Mouse (Mus musculus): ENCODE results near the gene Sesn1. TPM values are rescaled to one million over a fixed set of nuclear protein-coding genes. Genes with fewer than 3 reads are reported as not detected.
"Not testable (repeated sequence)": the region's sequence is repeated elsewhere in the genome, so short reads cannot be mapped to it uniquely, and the experiment has no call there.

Sesn1 gene
- polyA plus RNA-seq, 1 experiment from 2014 or later: 47.6 TPM

DNA sequence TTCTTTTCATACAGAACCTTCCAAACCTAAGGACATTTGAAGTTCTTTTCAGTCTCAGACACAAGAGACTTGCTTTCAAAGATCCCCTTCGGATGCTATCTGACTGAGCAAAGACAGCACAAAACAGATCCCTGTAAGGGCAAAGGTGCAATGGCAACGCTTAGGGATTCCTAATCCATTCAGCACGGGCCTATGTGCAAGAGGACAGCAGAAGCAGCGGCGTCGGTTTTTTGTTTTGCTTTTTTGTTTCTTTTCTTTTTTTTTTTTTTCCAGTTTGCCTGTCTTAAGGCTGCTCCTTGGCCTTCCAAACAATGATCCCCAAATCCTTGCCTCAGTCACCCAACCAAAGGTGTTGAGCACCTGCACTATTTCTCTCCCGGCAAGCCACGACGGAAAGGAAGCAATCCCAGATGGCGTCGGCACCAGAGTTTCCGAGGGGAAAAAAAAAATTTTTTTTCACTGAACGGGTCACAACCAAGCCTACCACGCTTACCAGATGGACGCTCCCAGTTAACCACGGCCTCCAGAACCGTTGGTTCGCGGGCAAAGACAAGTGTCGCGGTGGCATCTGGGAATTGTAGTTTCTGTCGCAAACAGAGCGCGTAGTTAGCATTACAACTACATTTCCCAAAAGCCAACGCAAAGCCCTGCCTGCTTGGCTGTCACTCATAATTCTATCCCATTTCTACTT, 510 bp upstream of the Sesn1 start:
- H3K27me3 ChIP-seq: no peaks in the 10 kb centered on the region
- peak overlapping the region; percentile 97 for H3K27ac ChIP-seq
- H3K36me3 ChIP-seq: no peaks in the 10 kb centered on the region
- peak; percentile 74 for ATAC-seq (ENCODE audit: insufficient number of reproducible peaks, low FRiP score, low TSS enrichment, low read depth)
- 3% methylated on average over 25 of the region's 25 CpGs for WGBS
- peaks cover 13% of the 10 kb centered on the region for H3K4me1 ChIP-seq
- peak overlapping the region; percentile 57; the same call in 1 of the 2 replicates for H3K9ac ChIP-seq
- no peaks in the 10 kb centered on the region for H3K9me3 ChIP-seq
- peak overlapping the region; percentile 69 for H3K4me3 ChIP-seq
- peak overlapping the region; percentile 72 for H3K4me2 ChIP-seq

DNA sequence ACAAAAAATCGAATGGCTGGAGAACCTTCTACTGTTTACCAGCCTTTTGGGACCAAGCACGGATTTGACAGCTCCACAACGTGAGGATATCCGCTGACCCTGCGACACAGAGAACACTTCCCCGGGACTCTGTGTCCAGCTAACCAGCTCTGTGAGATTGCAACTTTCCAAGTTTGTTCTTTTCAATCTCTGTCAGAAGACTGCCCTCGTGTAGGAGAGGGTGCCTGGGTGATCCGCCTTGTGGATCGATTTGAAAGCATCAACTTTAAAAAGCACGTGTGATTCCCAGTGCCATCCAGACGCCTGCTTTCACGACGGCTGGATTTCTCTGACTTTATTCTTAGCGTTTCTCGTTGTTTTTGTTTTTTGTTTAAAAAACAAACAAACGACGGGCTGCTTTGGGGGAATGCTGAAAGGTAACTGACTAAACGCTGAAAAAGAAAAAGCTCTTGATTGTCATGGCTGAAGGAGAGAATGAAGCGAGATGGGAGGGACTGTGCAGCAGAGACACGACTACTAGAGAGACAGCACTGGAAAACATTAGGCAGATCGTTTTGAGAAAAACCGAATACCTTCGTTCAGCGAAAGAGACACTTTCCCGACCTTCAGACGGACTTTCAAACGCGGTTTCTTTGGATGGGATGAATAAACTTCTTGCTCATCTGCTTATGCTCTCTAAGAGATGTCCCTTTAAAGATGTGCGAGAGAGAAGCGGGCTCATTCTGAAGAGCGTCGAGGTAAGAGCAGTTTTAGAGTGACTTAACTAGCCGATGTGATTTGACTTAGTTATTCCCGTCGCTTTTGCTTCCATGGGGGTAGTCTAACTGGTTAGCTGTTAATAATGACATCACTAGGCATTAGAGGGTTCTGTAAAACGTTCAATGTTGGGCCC, 1.1 kb downstream of the Sesn1 start:
- Histone ChIP-seq H3K4me3 (peak overlapping the region; percentile 69), H3K36me3 (no peaks in the 10 kb centered on the region), H3K9ac (peak overlapping the region; percentile 35; the same call in 1 of the 2 replicates), H3K27me3 (no peaks in the 10 kb centered on the region), H3K27ac (peak overlapping the region; percentile 97), H3K4me2 (peak overlapping the region; percentile 72), H3K9me3 (no peaks in the 10 kb centered on the region), H3K4me1 (peaks cover 17% of the 10 kb centered on the region)
- ATAC-seq (ENCODE audit: insufficient number of reproducible peaks, low FRiP score, low TSS enrichment, low read depth): no peak
- WGBS: under 1% methylated on average over 36 of the region's 36 CpGs

DNA sequence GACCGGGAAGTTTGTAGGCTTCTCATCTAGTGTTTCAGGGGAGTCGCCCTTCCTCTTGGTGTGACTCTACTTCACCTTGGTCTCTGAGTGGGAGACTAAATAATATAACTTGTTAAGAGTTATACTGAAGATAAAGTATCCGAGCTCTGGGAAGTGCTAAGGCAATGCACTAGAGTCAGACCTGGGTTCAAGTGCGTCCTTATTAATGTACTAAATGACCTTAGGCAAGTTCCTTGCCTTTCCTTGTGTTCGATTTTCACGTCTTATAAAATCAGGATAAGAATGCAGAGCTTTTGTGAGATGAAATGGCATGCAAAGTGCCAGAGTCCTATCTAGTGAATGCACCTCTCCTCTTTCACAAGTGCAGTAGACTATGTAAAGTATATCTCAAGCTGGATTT, 2.8 kb downstream of the Sesn1 start:
- peak overlapping the region; percentile 72 for H3K4me2 ChIP-seq
- H3K27me3 ChIP-seq: no peaks in the 10 kb centered on the region
- no peak overlapping the region for H3K9ac ChIP-seq
- H3K36me3 ChIP-seq: no peaks in the 10 kb centered on the region
- H3K9me3 ChIP-seq: no peaks in the 10 kb centered on the region
- H3K4me1 ChIP-seq: peaks cover 17% of the 10 kb centered on the region
- ATAC-seq (ENCODE audit: insufficient number of reproducible peaks, low FRiP score, low TSS enrichment, low read depth): no peak
- no peak overlapping the region for H3K27ac ChIP-seq
- 64% methylated on average over 6 of the region's 6 CpGs for WGBS
- 0 out of 2 replicates have a peak overlapping the region, but pooled peaks have one; percentile 7 for H3K4me3 ChIP-seq

DNA sequence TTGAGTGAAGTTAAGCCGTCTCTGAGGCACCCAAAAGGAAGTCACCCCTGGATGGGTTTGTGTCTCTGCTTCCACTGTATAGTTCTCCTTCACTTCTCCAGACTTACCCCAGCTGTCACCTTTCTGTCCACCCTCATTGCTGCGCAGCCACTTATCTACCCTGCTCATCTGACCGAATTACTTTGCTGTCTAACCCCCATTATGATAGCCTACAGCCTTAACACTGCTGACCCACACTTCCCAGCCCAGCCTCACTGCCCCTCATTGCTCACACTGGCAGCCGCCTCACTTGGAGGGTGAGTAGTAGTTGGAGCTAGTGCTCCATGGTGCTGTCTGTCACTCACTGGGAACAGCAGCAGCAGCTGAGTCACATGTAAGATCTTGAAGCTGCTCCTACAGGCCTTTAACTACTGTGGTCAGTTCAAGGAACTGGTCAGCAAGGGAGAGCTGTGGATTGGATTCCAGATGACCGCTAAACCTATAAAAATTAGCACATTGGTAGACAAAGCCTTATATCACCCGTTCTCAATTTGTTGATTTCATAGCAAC, 4.6 kb downstream of the Sesn1 start:
- Histone ChIP-seq H3K27ac (no peak overlapping the region), H3K9me3 (no peaks in the 10 kb centered on the region), H3K36me3 (no peaks in the 10 kb centered on the region), H3K4me3 (no peak overlapping the region), H3K4me1 (peaks cover 17% of the 10 kb centered on the region), H3K9ac (no peak overlapping the region), H3K4me2 (no peak overlapping the region), H3K27me3 (no peaks in the 10 kb centered on the region)
- no peak for ATAC-seq (ENCODE audit: insufficient number of reproducible peaks, low FRiP score, low TSS enrichment, low read depth)
- 85% methylated on average over 6 of the region's 6 CpGs for WGBS

DNA sequence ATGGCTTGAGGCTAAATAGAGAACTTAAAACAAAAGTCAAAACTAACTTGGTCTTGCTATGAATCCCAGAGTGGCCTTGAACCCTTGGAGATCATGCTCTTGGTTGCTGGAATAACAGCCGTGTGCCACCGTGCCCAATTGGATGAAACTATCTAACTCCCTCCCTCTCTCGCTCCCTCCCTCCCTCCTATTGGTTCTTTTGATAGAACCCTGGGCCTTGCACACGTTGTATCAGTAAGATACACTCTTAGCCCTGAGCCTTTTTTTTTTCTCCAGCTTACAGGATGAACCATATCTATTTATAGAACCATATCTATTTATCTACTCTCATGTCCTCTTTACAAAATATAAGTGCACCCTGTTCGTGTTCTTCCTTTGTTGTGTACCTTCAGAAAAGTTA, 6.8 kb downstream of the Sesn1 start:
- Histone ChIP-seq H3K36me3 (no peaks in the 10 kb centered on the region), H3K4me3 (no peak overlapping the region), H3K4me2 (no peak overlapping the region), H3K27me3 (no peaks in the 10 kb centered on the region), H3K27ac (no peak overlapping the region), H3K4me1 (peaks cover 17% of the 10 kb centered on the region), H3K9me3 (no peaks in the 10 kb centered on the region), H3K9ac (no peak overlapping the region)
- ATAC-seq (ENCODE audit: insufficient number of reproducible peaks, low FRiP score, low TSS enrichment, low read depth): no peak
- WGBS: 89% methylated on average over 5 of the region's 5 CpGs

DNA sequence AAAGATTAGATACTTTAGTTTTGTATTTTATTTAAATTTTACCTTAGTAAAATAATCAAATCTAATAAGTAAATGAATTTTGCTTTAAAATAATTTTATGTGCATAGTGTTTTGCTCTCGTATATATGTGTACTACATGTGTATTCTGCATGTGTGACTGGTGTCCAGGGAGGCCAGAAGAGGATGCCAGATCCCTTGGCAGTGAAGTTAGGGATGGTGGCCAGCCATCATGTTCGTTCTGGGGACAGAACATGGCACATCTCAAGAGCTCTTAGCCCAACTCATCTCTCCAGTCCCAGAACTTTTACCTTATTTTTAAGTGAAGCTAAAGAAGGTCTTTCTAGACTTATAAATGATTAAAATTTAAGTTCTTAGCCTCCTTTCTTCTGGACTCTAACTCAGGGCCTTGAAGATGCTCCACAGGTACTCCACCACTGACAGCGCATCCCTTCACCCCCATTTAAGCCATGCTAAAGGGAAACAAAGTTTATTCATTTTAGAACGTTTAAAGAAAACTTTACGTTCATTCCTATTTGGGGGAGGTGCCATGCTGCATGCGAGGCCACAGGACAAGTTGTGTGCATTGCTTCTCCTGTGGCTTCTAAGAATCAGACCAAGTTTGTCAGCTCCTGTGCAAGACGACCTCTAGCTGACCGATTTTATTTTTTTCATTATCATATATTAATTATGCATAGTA, 8.4 kb downstream of the Sesn1 start:
- WGBS: 83% methylated on average over 8 of the region's 8 CpGs

DNA sequence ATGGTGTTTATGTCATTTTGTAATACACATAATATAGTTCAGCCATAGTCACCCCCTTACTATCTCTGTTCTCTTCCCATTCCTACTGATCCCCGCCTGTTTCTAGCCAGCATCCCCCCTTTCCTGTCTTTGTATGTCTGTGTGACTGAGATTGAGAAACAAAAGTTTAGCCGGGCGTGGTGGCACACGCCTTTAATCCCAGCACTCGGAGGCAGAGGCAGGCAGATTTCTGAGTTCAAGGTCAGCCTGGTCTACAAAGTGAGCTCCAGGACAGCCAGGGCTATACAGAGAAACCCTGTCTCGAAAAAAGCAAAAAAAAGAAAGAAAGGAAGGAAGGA, 9.0 kb downstream of the Sesn1 start:
- H3K4me1 ChIP-seq; H3K4me2 ChIP-seq; H3K4me3 ChIP-seq; H3K27ac ChIP-seq; H3K27me3 ChIP-seq; H3K9me3 ChIP-seq; ATAC-seq (ENCODE audit: insufficient number of reproducible peaks, low FRiP score, low TSS enrichment, low read depth); H3K36me3 ChIP-seq; H3K9ac ChIP-seq: not testable (repeated sequence)
- WGBS: 91% methylated on average over 6 of the region's 6 CpGs

More for the DNA sequence above, 8.4 kb downstream of the Sesn1 start:
- Histone ChIP-seq H3K4me2 (no peak overlapping the region), H3K27ac (no peak overlapping the region), H3K4me1 (peaks cover 7% of the 10 kb centered on the region), H3K27me3 (no peaks in the 10 kb centered on the region), H3K4me3 (no peak overlapping the region), H3K9ac (no peak overlapping the region), H3K36me3 (no peaks in the 10 kb centered on the region), H3K9me3 (no peaks in the 10 kb centered on the region)
- ATAC-seq (ENCODE audit: insufficient number of reproducible peaks, low FRiP score, low TSS enrichment, low read depth): no peak

DNA sequence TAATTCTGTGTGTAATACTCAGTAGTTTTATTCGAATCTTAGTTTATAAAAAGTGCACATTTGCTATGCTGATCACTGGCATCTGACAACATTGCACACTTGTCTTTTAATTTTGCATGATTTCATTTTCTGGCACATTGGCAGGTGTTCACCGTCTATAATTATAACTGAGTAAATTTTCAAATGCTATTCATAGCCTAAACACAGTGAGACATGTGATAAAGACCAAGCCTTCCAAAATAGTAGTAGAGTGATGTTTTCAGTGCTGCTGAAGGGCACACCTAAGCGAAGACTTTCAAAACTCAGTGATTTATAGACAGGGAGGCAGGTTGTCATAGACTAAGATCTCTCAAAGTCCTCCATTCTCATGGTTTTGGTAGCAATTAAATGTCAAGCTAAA, 9.6 kb downstream of the Sesn1 start:
- no peak overlapping the region for H3K27ac ChIP-seq
- H3K4me1 ChIP-seq: 0 out of 2 replicates have a peak, but pooled peaks cover 5% of the 10 kb centered on the region
- H3K9me3 ChIP-seq: no peaks in the 10 kb centered on the region
- H3K27me3 ChIP-seq: no peaks in the 10 kb centered on the region
- H3K36me3 ChIP-seq: no peaks in the 10 kb centered on the region
- WGBS: 74% methylated on average over 3 of the region's 3 CpGs
- H3K4me2 ChIP-seq: no peak overlapping the region
- no peak for ATAC-seq (ENCODE audit: insufficient number of reproducible peaks, low FRiP score, low TSS enrichment, low read depth)
- no peak overlapping the region for H3K9ac ChIP-seq
- H3K4me3 ChIP-seq: no peak overlapping the region

DNA sequence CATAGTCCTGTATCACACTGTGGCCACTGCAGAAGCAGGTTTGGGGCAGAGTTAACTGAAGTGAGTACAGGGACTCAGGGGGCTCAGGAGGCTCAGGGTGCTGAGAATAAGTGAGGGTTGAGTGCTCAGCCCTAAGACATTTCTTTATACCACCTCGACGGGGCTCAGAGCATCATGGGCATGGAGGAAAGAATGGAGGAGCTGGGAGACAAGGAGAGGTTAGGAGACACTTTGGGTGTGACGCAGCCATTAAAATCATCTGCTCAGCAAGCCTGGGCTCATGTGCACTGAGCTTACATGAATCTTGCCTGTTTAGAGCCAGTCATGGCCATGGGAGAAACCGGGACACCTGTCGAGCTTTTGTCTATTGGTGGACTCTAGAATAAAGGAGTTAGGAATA, 10.7 kb downstream of the Sesn1 start:
- Histone ChIP-seq H3K27ac (no peak overlapping the region), H3K27me3 (no peaks in the 10 kb centered on the region), H3K9me3 (no peaks in the 10 kb centered on the region), H3K4me3 (no peak overlapping the region), H3K9ac (no peak overlapping the region), H3K4me1 (0 out of 2 replicates have a peak, but pooled peaks cover 2% of the 10 kb centered on the region), H3K4me2 (no peak overlapping the region), H3K36me3 (no peaks in the 10 kb centered on the region)
- ATAC-seq (ENCODE audit: insufficient number of reproducible peaks, low FRiP score, low TSS enrichment, low read depth): no peak
- WGBS: 90% methylated on average over 5 of the region's 5 CpGs

DNA sequence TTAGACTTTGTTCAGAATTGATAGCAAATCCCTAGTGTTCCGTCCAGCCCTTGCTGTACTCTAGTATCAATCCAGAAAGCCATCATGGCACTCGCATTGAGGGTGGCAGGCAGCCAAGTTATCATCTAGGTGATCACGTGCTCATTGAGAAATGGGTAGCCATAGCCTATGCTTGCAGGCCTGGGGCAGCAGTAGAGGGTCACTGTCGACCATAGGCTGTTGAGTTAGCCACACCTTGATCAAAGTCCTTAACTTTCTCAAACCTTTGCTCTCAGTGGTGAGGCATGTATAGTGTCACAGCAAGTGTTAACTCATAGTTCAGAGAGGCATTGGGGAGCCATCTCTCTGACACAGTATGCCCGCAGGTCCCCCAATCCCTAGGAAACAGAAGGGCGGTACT, 11.4 kb downstream of the Sesn1 start:
- no peak overlapping the region for H3K4me2 ChIP-seq
- WGBS: 92% methylated on average over 6 of the region's 6 CpGs
- no peak for ATAC-seq (ENCODE audit: insufficient number of reproducible peaks, low FRiP score, low TSS enrichment, low read depth)
- H3K4me3 ChIP-seq: no peak overlapping the region
- H3K9me3 ChIP-seq: no peaks in the 10 kb centered on the region
- no peaks in the 10 kb centered on the region for H3K27me3 ChIP-seq
- H3K36me3 ChIP-seq: no peaks in the 10 kb centered on the region
- no peak overlapping the region for H3K27ac ChIP-seq
- 0 out of 2 replicates have a peak, but pooled peaks cover 2% of the 10 kb centered on the region for H3K4me1 ChIP-seq
- no peak overlapping the region for H3K9ac ChIP-seq

DNA sequence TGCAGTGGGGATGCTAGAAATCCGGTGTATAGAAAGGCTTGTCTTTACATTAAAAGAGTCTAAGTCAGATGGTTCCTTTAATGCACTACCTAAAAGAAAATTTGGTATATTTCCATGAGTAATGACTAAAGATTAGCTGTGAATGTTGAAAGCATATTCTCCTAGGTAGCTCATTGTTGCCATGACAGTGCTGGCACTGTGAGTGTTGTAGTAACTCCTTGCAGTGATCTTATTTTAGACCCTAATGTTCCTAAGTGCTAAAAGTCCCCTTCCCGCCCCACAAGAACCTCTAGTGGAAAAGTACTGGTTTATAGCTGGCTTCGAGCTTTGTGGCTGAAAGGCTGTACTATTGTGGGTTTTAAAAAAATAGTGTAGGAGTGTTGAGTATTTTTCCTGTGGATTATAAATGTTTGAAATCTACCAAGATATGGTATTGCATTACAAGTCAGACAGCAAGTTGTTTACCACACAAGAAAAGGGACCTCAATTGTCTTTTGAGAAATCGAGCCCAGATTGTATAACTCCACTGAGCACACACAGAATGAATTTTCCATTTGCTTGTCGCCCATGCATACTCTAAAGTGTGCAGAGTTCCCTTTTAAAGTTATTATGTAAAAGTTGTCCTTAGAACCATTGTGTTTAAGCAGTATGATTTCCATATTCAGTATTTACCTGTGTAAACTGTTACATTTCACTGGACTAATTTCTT, 13.0 kb downstream of the Sesn1 start:
- ATAC-seq (ENCODE audit: insufficient number of reproducible peaks, low FRiP score, low TSS enrichment, low read depth): no peak

More for the DNA sequence above, 13.0 kb downstream of the Sesn1 start:
- H3K27me3 ChIP-seq: no peaks in the 10 kb centered on the region
- 0 out of 2 replicates have a peak, but pooled peaks cover 2% of the 10 kb centered on the region for H3K4me1 ChIP-seq
- H3K9ac ChIP-seq: no peak overlapping the region
- no peaks in the 10 kb centered on the region for H3K9me3 ChIP-seq
- no peaks in the 10 kb centered on the region for H3K36me3 ChIP-seq
- 53% methylated on average over 5 of the region's 5 CpGs for WGBS
- H3K4me2 ChIP-seq: no peak overlapping the region
- no peak overlapping the region for H3K4me3 ChIP-seq
- no peak overlapping the region for H3K27ac ChIP-seq

All from limb, embryonic 15.5 days (tissue).